Mouse (Mus musculus): Measurements from ENCODE around the gene Lgals2.

DNA sequence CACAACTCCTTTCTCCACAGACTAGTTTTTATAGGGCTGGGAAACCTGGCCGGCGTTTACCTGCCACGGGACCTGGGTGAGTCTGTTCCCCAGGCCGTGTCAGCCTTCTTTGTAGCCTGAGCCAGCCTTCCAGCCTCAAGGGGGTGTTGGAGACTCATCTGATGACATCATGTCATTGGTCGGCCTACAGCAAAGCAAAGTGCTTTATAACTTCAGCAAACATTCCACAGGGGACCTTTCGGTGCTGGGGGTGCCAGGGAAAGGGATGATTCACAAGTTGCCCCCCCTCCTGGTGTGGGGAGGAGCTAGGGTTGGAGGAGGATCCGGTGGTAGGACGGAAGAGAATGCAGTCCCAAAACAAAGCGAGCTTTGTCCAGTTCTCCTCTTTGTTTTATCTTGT is 10.5 kb downstream of the Lgals2 start:
- no peak for TF ChIP-seq CTCF (IDR thresholded peaks at IDR 0.05; ENCODE audit: low read depth)
- TF ChIP-seq EP300 (IDR thresholded peaks at IDR 0.05; ENCODE audit: low read depth): no peak

Data from heart, postnatal 0 days (tissue).